Mouse (Mus musculus): ENCODE measurements around the gene Gm19935.
A peak's percentile ranks its signal among the peaks of the same experiment; 100 is the strongest.

Gm19935 gene

GRCm38 (mm10) chr8:90830980-90831379 lies 13.8 kb upstream of the Gm19935 start:
- DNase-seq (ENCODE audit: low read depth in 2 of 2, low spot score in 2 of 2): no peak

GRCm38 (mm10) chr8:90829825-90830224 lies 12.6 kb upstream of the Gm19935 start:
- no peak for DNase-seq (ENCODE audit: low read depth in 2 of 2, low spot score in 2 of 2)

GRCm38 (mm10) chr8:90828987-90829740 lies 12.0 kb upstream of the Gm19935 start:
- no peak for DNase-seq (ENCODE audit: low read depth in 2 of 2, low spot score in 2 of 2)

- peak; percentile 95 to 97 for DNase-seq (ENCODE audit: low read depth in 2 of 2, low spot score in 2 of 2)
Observed at GRCm38 (mm10) chr8:90828181-90828986, 11.2 kb upstream of the Gm19935 start, which contains the start of gene Chd9. Gene Chd9 (plus strand): TSS chr8:90828352.

GRCm38 (mm10) chr8:90825459-90825871 lies 8.3 kb upstream of the Gm19935 start:
- no peak for DNase-seq (ENCODE audit: low read depth in 2 of 2, low spot score in 2 of 2)

GRCm38 (mm10) chr8:90822443-90822842 lies 5.2 kb upstream of the Gm19935 start:
- DNase-seq (ENCODE audit: low read depth in 2 of 2, low spot score in 2 of 2): no peak

- DNase-seq (ENCODE audit: low read depth in 2 of 2, low spot score in 2 of 2): no peak
Observed at GRCm38 (mm10) chr8:90820321-90820696, 3.1 kb upstream of the Gm19935 start.

GRCm38 (mm10) chr8:90819561-90820320 lies 2.5 kb upstream of the Gm19935 start:
- no peak for DNase-seq (ENCODE audit: low read depth in 2 of 2, low spot score in 2 of 2)

GRCm38 (mm10) chr8:90816061-90816882 lies 921 bp downstream of the Gm19935 start:
- DNase-seq (ENCODE audit: low read depth in 2 of 2, low spot score in 2 of 2): no peak

GRCm38 (mm10) chr8:90813602-90814320 lies 3.4 kb downstream of the Gm19935 start:
- no peak for DNase-seq (ENCODE audit: low read depth in 2 of 2, low spot score in 2 of 2)

GRCm38 (mm10) chr8:90799473-90799872 lies 17.7 kb downstream of the Gm19935 start:
- no peak for DNase-seq (ENCODE audit: low read depth in 2 of 2, low spot score in 2 of 2)

GRCm38 (mm10) chr8:90794990-90795861 lies 22.0 kb downstream of the Gm19935 start:
- DNase-seq (ENCODE audit: low read depth in 2 of 2, low spot score in 2 of 2): peak; percentile 66 to 83

GRCm38 (mm10) chr8:90793710-90794109 lies 23.5 kb downstream of the Gm19935 start:
- DNase-seq (ENCODE audit: low read depth in 2 of 2, low spot score in 2 of 2): peak; percentile 50 to 69

GRCm38 (mm10) chr8:90791616-90792015 lies 25.6 kb downstream of the Gm19935 start:
- no peak for DNase-seq (ENCODE audit: low read depth in 2 of 2, low spot score in 2 of 2)

- DNase-seq (ENCODE audit: low read depth in 2 of 2, low spot score in 2 of 2): no peak
Observed at GRCm38 (mm10) chr8:90769791-90770190, 47.4 kb downstream of the Gm19935 start.
